Mouse (Mus musculus): ENCODE data around the gene Gm2115.

GRCm38 (mm10) chr7:84528796-84529533 is at the start of gene Gm2115:
- TF ChIP-seq EP300 (optimal IDR thresholded peaks at IDR 0.05) (no peak), CTCF (IDR thresholded peaks at IDR 0.05; ENCODE audit: low read depth) (no peak)

Data from stomach, postnatal 0 days (tissue).